Mouse (Mus musculus) embryonic fibroblast, embryonic 13.5 days (primary cell): ENCODE measurements around the gene Gramd1b.

Experiments used
- CTCF ChIP-seq: IDR thresholded peaks from 2 replicates; pipeline ENCODE4 v1.5.1; 2011; ENCODE audit warnings: mild to moderate bottlenecking, control low read depth, low read length, moderate library complexity, borderline replicate concordance; ENCODE audit not compliant: insufficient read depth
- POLR2A ChIP-seq: IDR thresholded peaks from 2 replicates; pipeline ENCODE4 v1.6.1; 2011; ENCODE audit warnings: low read depth, mild to moderate bottlenecking, control low read depth, low read length, moderate library complexity

DNA sequence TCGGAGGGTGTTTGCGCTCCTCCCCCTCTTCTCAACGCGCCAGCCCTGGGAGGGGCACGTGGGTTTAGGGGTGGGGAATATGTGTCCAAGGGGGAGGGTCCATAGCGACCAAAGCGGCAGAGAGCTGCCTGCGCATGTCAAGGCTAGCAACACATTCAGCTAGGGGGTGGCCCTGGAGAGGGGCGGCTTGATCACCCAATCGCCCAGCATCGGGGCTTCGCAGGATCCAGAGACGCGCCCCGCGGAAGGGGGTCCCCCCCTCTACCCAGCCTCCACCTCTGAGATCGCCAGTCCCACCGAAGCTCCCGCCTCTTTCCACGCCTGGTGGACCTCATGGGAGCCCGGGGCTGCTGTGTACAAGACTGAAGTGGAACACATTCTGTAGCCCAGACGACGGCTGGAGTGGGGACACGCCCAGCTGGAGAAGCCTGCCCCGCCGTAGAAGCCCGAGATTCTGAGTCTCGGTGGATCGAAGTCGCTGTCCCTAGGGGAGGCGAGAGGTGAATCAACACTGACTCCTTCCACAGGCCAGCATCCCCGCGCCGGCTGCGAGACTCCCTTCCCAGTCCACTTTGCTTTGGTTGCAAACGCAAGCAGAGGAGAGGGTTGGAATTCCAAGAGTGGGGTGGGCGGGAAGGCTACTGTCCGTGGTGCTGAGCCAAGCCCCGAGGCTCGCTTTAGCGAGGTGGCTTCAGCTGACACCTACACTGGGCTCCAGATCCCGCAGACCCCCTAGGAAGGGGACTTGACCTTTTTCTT lies 261.9 kb downstream of the Gramd1b start, which contains the start of gene Scn3b:
- TF ChIP-seq CTCF (no peak), POLR2A (no peak)
